Mouse (Mus musculus) G1E (cell line): Measurements from ENCODE around the gene Fndc3b.

Experiments
- CTCF ChIP-seq: IDR thresholded peaks from 2 replicates; pipeline ENCODE4 v1.5.1; 2012; ENCODE audit warnings: low read depth, low read length, inconsistent platforms, mixed read lengths
- GATA1 ChIP-seq: IDR thresholded peaks from 2 replicates; pipeline ENCODE4 v1.6.1; 2012; ENCODE audit warnings: borderline replicate concordance, low read length, inconsistent platforms, mixed read lengths
- POLR2AphosphoS5 ChIP-seq: IDR thresholded peaks from 2 replicates; pipeline ENCODE4 v1.6.1; 2012; ENCODE audit warnings: low read depth, low read length, inconsistent platforms; ENCODE audit not compliant: insufficient replicate concordance

GRCm38 (mm10) chr3:27481738-27482137 lies 229.4 kb downstream of the Fndc3b start:
- TF ChIP-seq GATA1 = no peak
- no peak for TF ChIP-seq CTCF
- TF ChIP-seq POLR2AphosphoS5 = no peak
